Mouse (Mus musculus) stomach, embryonic 16.5 days (tissue): ENCODE results near the gene Caly. TPM values are rescaled to one million over a fixed set of nuclear protein-coding genes. Genes with fewer than 3 reads are reported as not detected.

Source experiments
- ATAC-seq: fragments of 200-750 bp; cut with Nextera tagmentation; 2 replicates; pipeline ENCODE4 v1.8.0; 2017; ENCODE audit warnings: moderate number of reproducible peaks, moderate TSS enrichment; ENCODE audit not compliant: insufficient read depth, low FRiP score
- H3K27ac ChIP-seq: fragments of 300-500 bp; sonication (generic); 2 replicates; pipeline ENCODE4 v1.5.1; 2014; ENCODE audit warnings: low read length
- H3K27me3 ChIP-seq: fragments of 300-500 bp; sonication (generic); 2 replicates; pipeline ENCODE4 v1.6.1; 2014; ENCODE audit warnings: low read length, control low read depth, mixed read lengths; ENCODE audit not compliant: control insufficient read depth, insufficient read depth
- H3K36me3 ChIP-seq: fragments of 300-500 bp; sonication (generic); 2 replicates; pipeline ENCODE4 v1.6.1; 2014; ENCODE audit warnings: low read length; ENCODE audit not compliant: control insufficient read depth, insufficient read depth
- H3K4me1 ChIP-seq: fragments of 300-500 bp; sonication (generic); 2 replicates; pipeline ENCODE4 v1.6.1; 2014; ENCODE audit warnings: low read length, control low read depth, mixed read lengths; ENCODE audit not compliant: control insufficient read depth, insufficient read depth
- H3K4me2 ChIP-seq: fragments of 300-500 bp; sonication (generic); 2 replicates; pipeline ENCODE4 v1.6.1; 2014; ENCODE audit warnings: low read depth, low read length, mixed read lengths
- H3K4me3 ChIP-seq: fragments of 300-500 bp; sonication (generic); replicated peaks from 2 replicates; pipeline ENCODE4 v1.5.1; 2014; ENCODE audit warnings: mild to moderate bottlenecking, low read length
- H3K9ac ChIP-seq: fragments of 300-500 bp; sonication (generic); 2 replicates; pipeline ENCODE4 v1.6.1; 2014; ENCODE audit warnings: low read length
- H3K9me3 ChIP-seq: fragments of 300-500 bp; sonication (generic); replicated peaks from 2 replicates; pipeline ENCODE4 v1.6.1; 2016; ENCODE audit warnings: low read length, control low read depth; ENCODE audit not compliant: control insufficient read depth
- WGBS: fragments of 180-500 bp; shearing (Covaris S2); extraction: QIAGEN DNeasy Blood & Tissue Kit; methylation state at CpG from one replicate; pipeline ENCODE4 v1.1.7; 2014; 5-methylcytosine and 5-hydroxymethylcytosine counted together
- polyA plus RNA-seq: library from polyadenylated mRNA; unstranded; fragments of >200 nt; fragmentation: Nextera tagmentation; extraction: Ambion mirVana; gene quantifications from 2 replicates; pipeline ENCODE4 v1.2.1, GENCODE M21; 2015

Caly gene
- polyA plus RNA-seq, 1 experiment from 2014 or later, result 3.7 TPM

GRCm38 (mm10) chr7:140036281-140037170, 45.8 kb downstream of the Caly start, which contains the start of the genes Zfp511 and Tubgcp2:
Zfp511 (plus strand) TSS chr7:140036391.
Tubgcp2 (minus strand) TSS chr7:140036669.
- H3K27ac ChIP-seq, result peak within 1 kb of the TSS; percentile 87
- ATAC-seq, result peak; percentile 98
- peak within 1 kb of the TSS; percentile 88 for H3K4me3 ChIP-seq
- WGBS, result under 1% methylated on average over 69 of the region's 69 CpGs
- peaks cover 6% of the 10 kb centered on the region; the same call in 1 of the 2 replicates for H3K36me3 ChIP-seq
- H3K4me2 ChIP-seq, result peak within 1 kb of the TSS; percentile 97
- no peaks in the 10 kb centered on the region for H3K27me3 ChIP-seq
- H3K9me3 ChIP-seq, result no peaks in the 10 kb centered on the region
- H3K4me1 ChIP-seq, result peaks cover 18% of the 10 kb centered on the region
- H3K9ac ChIP-seq, result peak within 1 kb of the TSS; percentile 93

- Histone ChIP-seq H3K36me3 (peaks cover 5% of the 10 kb centered on the region; the same call in 1 of the 2 replicates), H3K4me3 (peak overlapping the region; percentile 88), H3K27ac (peak overlapping the region; percentile 87; the same call in 1 of the 2 replicates), H3K4me1 (peaks cover 18% of the 10 kb centered on the region), H3K4me2 (peak overlapping the region; percentile 97), H3K27me3 (no peaks in the 10 kb centered on the region), H3K9ac (peak overlapping the region; percentile 93), H3K9me3 (no peaks in the 10 kb centered on the region)
- WGBS, result 20% methylated on average over 7 of the region's 7 CpGs
- ATAC-seq, result no peak
Measured at GRCm38 (mm10) chr7:140035456-140035855, 46.9 kb downstream of the Caly start.

GRCm38 (mm10) chr7:140033386-140033785, 49.0 kb downstream of the Caly start:
- Histone ChIP-seq H3K4me3 (no peak overlapping the region), H3K36me3 (peaks cover 18% of the 10 kb centered on the region), H3K4me1 (peaks cover 18% of the 10 kb centered on the region), H3K9ac (no peak overlapping the region), H3K27me3 (no peaks in the 10 kb centered on the region), H3K4me2 (no peak overlapping the region), H3K9me3 (no peaks in the 10 kb centered on the region), H3K27ac (no peak overlapping the region)
- ATAC-seq, result no peak
- WGBS, result 96% methylated on average over 9 of the region's 9 CpGs

GRCm38 (mm10) chr7:140032366-140032765, 50.0 kb downstream of the Caly start:
- H3K4me2 ChIP-seq, result no peak overlapping the region
- H3K4me1 ChIP-seq, result peaks cover 18% of the 10 kb centered on the region
- H3K9ac ChIP-seq, result no peak overlapping the region
- WGBS, result 96% methylated on average over 10 of the region's 10 CpGs
- H3K9me3 ChIP-seq, result no peaks in the 10 kb centered on the region
- no peak overlapping the region for H3K27ac ChIP-seq
- ATAC-seq, result no peak
- no peak overlapping the region for H3K4me3 ChIP-seq
- peaks cover 23% of the 10 kb centered on the region for H3K36me3 ChIP-seq
- H3K27me3 ChIP-seq, result no peaks in the 10 kb centered on the region

GRCm38 (mm10) chr7:140031771-140032170, 50.6 kb downstream of the Caly start:
- Histone ChIP-seq H3K4me3 (no peak overlapping the region), H3K27me3 (no peaks in the 10 kb centered on the region), H3K36me3 (peaks cover 23% of the 10 kb centered on the region), H3K4me2 (no peak overlapping the region), H3K4me1 (peaks cover 12% of the 10 kb centered on the region), H3K9me3 (no peaks in the 10 kb centered on the region), H3K9ac (no peak overlapping the region), H3K27ac (no peak overlapping the region)
- no peak for ATAC-seq
- 95% methylated on average over 12 of the region's 12 CpGs for WGBS

Other genes with a start within 250 kb of the Caly start
- 0.53 and 1.1 TPM in 2 replicates for gene Adgra1, start 248.4 kb downstream of the Caly start, polyA plus RNA-seq
- 0.19 and 0.22 TPM in 2 replicates for gene Kndc1, start 187.9 kb downstream of the Caly start, polyA plus RNA-seq
- gene Utf1, start 138.8 kb downstream of the Caly start, polyA plus RNA-seq, result not detected in 2 replicates
- 0.24 and 0.34 TPM in 2 replicates for gene 6430531B16Rik, start 103.8 kb downstream of the Caly start, polyA plus RNA-seq
- 3.0 and 4.1 TPM in 2 replicates for gene Adam8, start 90.0 kb downstream of the Caly start, polyA plus RNA-seq
- 34.1 and 35.0 TPM in 2 replicates for gene Zfp511, start 46.2 kb downstream of the Caly start, polyA plus RNA-seq
- 40.5 and 42.3 TPM in 2 replicates for gene Tubgcp2, start 45.9 kb downstream of the Caly start, polyA plus RNA-seq
- 0.05 TPM in 1 of 2 replicates, not detected in the other for gene Msx3, start 33.5 kb downstream of the Caly start, polyA plus RNA-seq
- 139 and 141 TPM in 2 replicates for gene Prap1, start 10.8 kb upstream of the Caly start, polyA plus RNA-seq
- 37.0 and 38.7 TPM in 2 replicates for gene Fuom, start 19.9 kb upstream of the Caly start, polyA plus RNA-seq
- 31.4 and 31.9 TPM in 2 replicates for gene Paox, start 33.3 kb upstream of the Caly start, polyA plus RNA-seq
- 156 and 158 TPM in 2 replicates for gene Echs1, start 33.9 kb upstream of the Caly start, polyA plus RNA-seq
- 20.2 and 22.8 TPM in 2 replicates for gene Mtg1, start 55.0 kb upstream of the Caly start, polyA plus RNA-seq
- 0.96 and 1.1 TPM in 2 replicates for gene Sprn, start 72.3 kb upstream of the Caly start, polyA plus RNA-seq
- gene Olfr522, start 82.2 kb upstream of the Caly start, polyA plus RNA-seq, result not detected in 2 replicates
- not detected in 2 replicates for gene Olfr523, start 90.7 kb upstream of the Caly start, polyA plus RNA-seq
- not detected in 2 replicates for gene Olfr524, start 123.4 kb upstream of the Caly start, polyA plus RNA-seq
- gene Cd163l1, start 135.7 kb upstream of the Caly start, polyA plus RNA-seq, result 0.10 and 0.15 TPM in 2 replicates
- gene 5830411N06Rik, start 164.7 kb upstream of the Caly start, polyA plus RNA-seq, result not detected in 2 replicates
- gene Olfr525, start 238.3 kb upstream of the Caly start, polyA plus RNA-seq, result not detected in 2 replicates